Mouse (Mus musculus) heart, adult 2 months (tissue): ENCODE data around the gene Mfrp. TPM values are rescaled to one million over a fixed set of nuclear protein-coding genes. Genes with fewer than 3 reads are reported as not detected.

Source experiments
- DNase-seq, 2 experiments: peaks; one replicate each; pipeline ENCODE4 v3.0.0; 2021
- H3K27ac ChIP-seq: fragments of 200-600 bp; 2 replicates; pipeline ENCODE4 v1.8.1; 2022
- H3K27me3 ChIP-seq: fragments of 200-500 bp; 2 replicates; pipeline ENCODE4 v1.6.1; 2012; ENCODE audit warnings: mild to moderate bottlenecking, low read length, inconsistent platforms, mixed read lengths; ENCODE audit not compliant: control insufficient read depth, insufficient read depth
- H3K36me3 ChIP-seq: fragments of 200-500 bp; 2 replicates; pipeline ENCODE4 v1.6.1; 2012; ENCODE audit warnings: low read length, inconsistent platforms; ENCODE audit not compliant: control insufficient read depth, insufficient read depth
- H3K4me1 ChIP-seq: fragments of 200-500 bp; 2 replicates; pipeline ENCODE4 v1.6.1; 2011; ENCODE audit warnings: low read length; ENCODE audit not compliant: control insufficient read depth, insufficient read depth
- H3K4me3 ChIP-seq: fragments of 200-600 bp; 2 replicates; pipeline ENCODE4 v1.8.1; 2022
- H3K79me2 ChIP-seq: fragments of 200-500 bp; replicated peaks from 2 replicates; pipeline ENCODE4 v1.6.1; 2012; ENCODE audit warnings: mild to moderate bottlenecking, inconsistent platforms, low read length, moderate library complexity, mixed read lengths; ENCODE audit not compliant: control insufficient read depth, insufficient read depth
- H3K9ac ChIP-seq: fragments of 200-500 bp; 2 replicates; pipeline ENCODE4 v1.6.1; 2012; ENCODE audit warnings: low read depth, mild to moderate bottlenecking, control low read depth, inconsistent platforms, low read length, mixed read lengths
- CTCF ChIP-seq: fragments of 200-600 bp; IDR thresholded peaks from 2 replicates; pipeline ENCODE4 v1.8.1; 2022; ENCODE audit warnings: antibody characterized with exemption, mild to moderate bottlenecking, moderate library complexity
- EP300 ChIP-seq: fragments of 200-500 bp; IDR thresholded peaks from 2 replicates; pipeline ENCODE4 v1.6.1; 2011; ENCODE audit warnings: low read depth, low read length, control low read depth; ENCODE audit not compliant: insufficient read depth
- POLR2A ChIP-seq: fragments of 200-500 bp; IDR thresholded peaks from 2 replicates; pipeline ENCODE4 v1.6.1; 2011; ENCODE audit warnings: mild to moderate bottlenecking, low read depth, low read length, control low read depth; ENCODE audit not compliant: insufficient read depth
- WGBS: fragments of 180-500 bp; shearing (Covaris S2); methylation state at CpG from one replicate; pipeline ENCODE4 v1.1.7; 2018; 5-methylcytosine and 5-hydroxymethylcytosine counted together
- intact Hi-C: fragments of 180-260 bp; cut with DNase I; formaldehyde crosslinking; loops from one replicate; pipeline ENCODE4 v1.15.1; 2025
- long read RNA-seq: library from polyadenylated mRNA; stranded (forward); transcript quantifications from one replicate; pipeline ENCODE4 v2.0.0, GENCODE M21; 2021
- polyA plus RNA-seq: library from polyadenylated mRNA; depleted of rRNA; stranded (reverse); fragments of >200 nt; gene quantifications from 2 replicates; pipeline ENCODE4 v1.2.3, GENCODE M21; 2012; rRNA removed
- total RNA-seq, 2 experiments: library from RNA; stranded (reverse); gene quantifications; 2 replicates each; pipeline ENCODE4 v1.2.3; 2021

Mfrp gene
- under 1 TPM in 1 of 2 experiments, not detected in 1; 0.05 TPM for total RNA-seq
- 0.04 and 0.12 TPM in 2 replicates for polyA plus RNA-seq
- long read RNA-seq: 0 reads

- no peaks in the 10 kb centered on the region for H3K79me2 ChIP-seq
- no peaks in the 10 kb centered on the region for H3K27me3 ChIP-seq
- 0 out of 2 replicates have a peak, but pooled peaks cover under 1% of the 10 kb centered on the region for H3K4me1 ChIP-seq
- H3K9ac ChIP-seq: no peak within 1 kb of the TSS
- DNase-seq: peak in 1 of 2 experiments; percentile 15
- TF ChIP-seq POLR2A: no peak
- no peaks in the 10 kb centered on the region for H3K36me3 ChIP-seq
- WGBS: 83% methylated on average over 9 of the region's 9 CpGs
- intact Hi-C loops: no loop called here
- H3K27ac ChIP-seq: no peak within 1 kb of the TSS
- H3K4me3 ChIP-seq: no peak within 1 kb of the TSS
These were observed at the start of gene Mfrp for GRCm38 (mm10) chr9:44101490-44101889. Gene Mfrp, plus strand, starts transcription at chr9:44101729.

GRCm38 (mm10) chr9:44052855-44053254, 48.7 kb upstream of the Mfrp start:
- intact Hi-C loops: no loop called here
- 63% methylated on average over 3 of the region's 3 CpGs for WGBS
- H3K79me2 ChIP-seq: no peaks in the 10 kb centered on the region
- no peaks in the 10 kb centered on the region for H3K4me1 ChIP-seq
- TF ChIP-seq POLR2A: no peak
- TF ChIP-seq CTCF: no peak
- no peak for TF ChIP-seq EP300
- H3K27ac ChIP-seq: no peak overlapping the region
- no peak for DNase-seq
- no peak overlapping the region for H3K4me3 ChIP-seq
- no peak overlapping the region for H3K9ac ChIP-seq
- no peaks in the 10 kb centered on the region for H3K36me3 ChIP-seq
- H3K27me3 ChIP-seq: no peaks in the 10 kb centered on the region

GRCm38 (mm10) chr9:44053936-44054335, 47.6 kb upstream of the Mfrp start:
- no peak for TF ChIP-seq CTCF
- no peak for TF ChIP-seq POLR2A
- TF ChIP-seq EP300: no peak
- intact Hi-C loops: no loop called here
- H3K27me3 ChIP-seq: no peaks in the 10 kb centered on the region
- H3K27ac ChIP-seq: no peak overlapping the region
- H3K4me3 ChIP-seq: no peak overlapping the region
- no peak overlapping the region for H3K9ac ChIP-seq
- no peak for DNase-seq
- H3K4me1 ChIP-seq: no peaks in the 10 kb centered on the region
- H3K36me3 ChIP-seq: no peaks in the 10 kb centered on the region
- WGBS: 25% methylated on average over 1 of the region's 1 CpGs
- H3K79me2 ChIP-seq: no peaks in the 10 kb centered on the region

DNA sequence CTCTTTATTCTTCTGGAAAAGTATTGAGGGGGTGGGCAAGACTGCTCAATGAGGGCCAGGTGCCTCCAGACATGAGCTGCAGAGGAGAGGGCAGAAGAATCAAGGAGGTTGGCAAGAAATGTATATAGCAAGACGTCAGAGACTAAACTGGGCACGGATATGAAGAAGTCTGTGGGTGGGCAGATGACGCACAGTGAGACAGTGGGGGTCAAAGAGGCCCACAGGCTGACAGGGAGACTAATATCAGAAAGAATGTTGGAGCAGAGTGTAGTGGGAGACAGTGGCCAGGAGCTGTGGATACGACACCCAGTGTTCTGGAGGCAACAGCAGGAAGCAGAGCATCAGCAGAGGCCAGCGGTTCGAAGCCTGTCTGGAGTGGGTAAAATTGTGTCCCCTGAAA, 42.9 kb upstream of the Mfrp start:
- no peak for DNase-seq
- Histone ChIP-seq H3K36me3 (no peaks in the 10 kb centered on the region), H3K27me3 (no peaks in the 10 kb centered on the region), H3K9ac (no peak overlapping the region), H3K4me1 (no peaks in the 10 kb centered on the region), H3K4me3 (no peak overlapping the region), H3K79me2 (no peaks in the 10 kb centered on the region), H3K27ac (no peak overlapping the region)
- 76% methylated on average over 6 of the region's 6 CpGs for WGBS
- TF ChIP-seq POLR2A (no peak), EP300 (no peak), CTCF (no peak)
- intact Hi-C loops: no loop called here

- intact Hi-C loops: no loop called here
- Histone ChIP-seq H3K36me3 (no peaks in the 10 kb centered on the region), H3K27ac (no peak overlapping the region), H3K9ac (no peak overlapping the region), H3K79me2 (no peaks in the 10 kb centered on the region), H3K4me3 (no peak overlapping the region), H3K27me3 (no peaks in the 10 kb centered on the region), H3K4me1 (0 out of 2 replicates have a peak, but pooled peaks cover 1% of the 10 kb centered on the region)
- no peak for TF ChIP-seq EP300
- no peak for TF ChIP-seq POLR2A
- TF ChIP-seq CTCF: peak; percentile 43
- 27% methylated on average over 1 of the region's 1 CpGs for WGBS
- no peak for DNase-seq
These were observed 36.4 kb upstream of the Mfrp start for GRCm38 (mm10) chr9:44065177-44065576.

DNA sequence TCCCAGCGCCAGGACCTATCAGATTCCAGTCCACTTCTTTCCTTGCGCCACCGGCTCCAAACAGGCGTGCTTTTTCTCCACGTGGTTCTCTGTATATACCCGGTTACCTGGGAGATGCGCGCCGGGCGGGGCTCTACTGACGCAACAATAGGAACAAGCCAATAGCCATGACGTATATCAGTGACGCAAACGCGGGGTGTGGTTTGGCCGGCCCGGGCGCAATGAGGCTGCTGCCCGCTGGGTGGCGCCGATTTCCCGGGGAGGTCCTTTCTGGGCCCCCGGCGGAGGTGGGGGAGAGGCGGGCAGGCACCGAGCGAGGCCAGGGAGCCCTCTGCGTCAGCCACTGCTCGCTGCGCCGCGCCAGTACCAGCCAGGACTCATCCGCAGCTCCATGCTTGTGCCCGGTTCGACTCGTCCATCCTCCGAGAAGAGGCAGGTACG, 34.7 kb upstream of the Mfrp start, which contains the start of gene Usp2:
Gene Usp2, plus strand, starts transcription at position 237 of the 441 bp plus-strand sequence.
- peak; percentile 64 for TF ChIP-seq EP300
- TF ChIP-seq POLR2A: peak; percentile 73
- TF ChIP-seq CTCF: 0 out of 2 replicates have a peak, but pooled peaks have one; percentile 98
- H3K36me3 ChIP-seq: no peaks in the 10 kb centered on the region
- H3K4me1 ChIP-seq: peaks cover 3% of the 10 kb centered on the region; the same call in 1 of the 2 replicates
- WGBS: under 1% methylated on average over 38 of the region's 38 CpGs
- DNase-seq: peak; percentile 99 to 100
- H3K27ac ChIP-seq: peak within 1 kb of the TSS; percentile 82
- H3K4me3 ChIP-seq: peak within 1 kb of the TSS; percentile 53
- peak within 1 kb of the TSS; percentile 83 for H3K9ac ChIP-seq
- H3K79me2 ChIP-seq: no peaks in the 10 kb centered on the region
- intact Hi-C loops: loop anchor here (1.0 kb wide), 1 partner anchor 83 kb away; no protein-coding TSS in a partner anchor
- H3K27me3 ChIP-seq: no peaks in the 10 kb centered on the region
